Mouse (Mus musculus): ENCODE measurements around the gene Hectd4.
"Not testable (repeated sequence)": the region's sequence is repeated elsewhere in the genome, so short reads cannot be mapped to it uniquely, and the experiment has no call there.

Gene Hectd4

DNA sequence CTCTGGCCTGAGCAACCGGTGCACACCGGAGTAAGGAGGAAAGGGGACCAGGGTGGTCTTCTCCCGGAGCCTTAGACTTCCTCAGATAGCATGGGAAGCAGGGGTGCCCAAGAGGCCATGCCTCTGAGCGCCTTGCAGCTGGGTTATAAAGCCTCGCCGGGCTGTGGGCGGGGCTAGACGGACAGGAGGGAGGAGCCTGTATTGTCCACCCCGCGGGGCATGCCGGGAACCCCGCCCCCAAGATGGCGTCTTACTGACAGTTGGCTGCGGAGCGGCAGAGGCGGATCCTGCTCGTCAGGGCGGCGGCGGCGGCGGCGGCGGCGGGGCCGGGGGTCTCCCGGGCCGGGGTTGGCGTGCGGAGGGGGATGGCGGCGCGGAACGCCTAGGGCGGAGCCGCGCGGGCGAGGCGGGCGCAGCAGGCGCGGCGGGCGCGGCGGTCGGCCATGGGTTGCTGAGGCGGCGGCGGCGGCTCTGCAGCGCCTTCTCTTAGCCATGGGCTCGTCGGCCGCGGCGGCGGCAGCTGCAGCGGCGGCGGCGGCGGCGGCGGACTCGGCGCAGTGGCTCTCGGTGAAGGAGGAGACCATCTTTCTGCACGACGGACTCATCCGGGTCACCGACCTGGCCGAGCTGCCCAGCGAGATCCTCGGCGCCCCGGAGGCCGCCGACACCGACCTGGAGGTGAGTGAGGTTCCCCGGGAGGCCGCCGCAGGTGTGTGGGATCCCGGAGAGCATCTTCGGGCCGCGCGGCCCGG, at the start of gene Hectd4:
Hectd4 (plus strand) TSS at position 240 of the 752 bp plus-strand sequence.
- peak; percentile 93 for DNase-seq

DNA sequence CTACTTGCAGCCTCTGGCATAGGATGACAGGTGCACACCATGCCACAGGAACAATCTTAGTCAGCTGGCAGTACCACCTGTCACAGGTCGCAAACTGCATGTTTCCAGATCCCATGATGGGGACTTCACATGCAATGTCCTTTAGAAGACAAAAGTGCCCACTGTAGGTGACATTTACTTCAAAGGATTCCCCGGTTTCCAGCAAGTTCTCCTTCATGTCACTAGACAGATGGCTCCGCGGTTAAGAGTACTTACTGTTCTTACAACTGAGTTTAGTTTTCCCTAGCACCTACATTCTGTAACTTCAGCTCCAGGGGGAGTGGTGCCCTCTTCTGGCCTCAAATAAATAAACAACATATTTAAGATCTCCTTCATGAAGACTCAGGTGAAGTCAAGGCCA, 47.2 kb upstream of the Hectd4 start:
- DNase-seq = peak; percentile 50

DNA sequence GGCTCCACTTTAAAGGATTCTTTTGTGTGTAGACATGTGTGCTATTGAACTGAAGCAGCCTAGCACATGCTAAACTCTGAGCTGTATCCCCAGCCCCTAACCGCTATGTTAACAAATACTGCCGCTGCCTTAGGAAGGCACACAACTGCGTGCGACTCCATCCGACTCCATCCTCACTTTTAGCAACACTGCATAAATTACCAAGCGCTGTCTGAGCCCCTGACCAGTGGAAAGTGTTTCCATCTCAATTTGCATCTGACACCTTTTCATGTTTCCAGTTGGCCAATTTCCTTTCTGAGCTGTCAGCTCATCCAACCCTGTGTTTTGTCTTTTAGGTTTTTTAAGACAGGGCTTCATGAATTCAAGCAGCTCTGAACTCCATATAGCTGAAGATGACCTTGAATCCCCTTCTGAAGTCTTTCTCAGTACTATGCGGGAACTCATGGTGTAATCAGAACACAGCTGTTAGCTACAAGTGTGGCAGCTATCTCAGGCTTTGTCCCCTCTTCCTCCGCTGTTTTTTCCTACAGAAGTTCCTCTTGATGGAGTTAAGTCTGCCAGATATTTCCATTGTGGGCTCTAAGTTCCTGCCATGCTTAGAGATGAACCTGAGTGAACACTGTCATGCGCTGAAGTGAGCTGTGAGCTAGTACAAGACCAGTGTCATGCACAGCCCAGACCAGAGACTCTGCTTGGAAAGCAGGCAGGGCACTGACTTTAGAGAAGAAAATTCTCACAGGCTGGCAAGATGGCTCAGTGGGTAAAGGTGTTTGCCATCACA, 40.8 kb upstream of the Hectd4 start:
- no peak for DNase-seq

DNA sequence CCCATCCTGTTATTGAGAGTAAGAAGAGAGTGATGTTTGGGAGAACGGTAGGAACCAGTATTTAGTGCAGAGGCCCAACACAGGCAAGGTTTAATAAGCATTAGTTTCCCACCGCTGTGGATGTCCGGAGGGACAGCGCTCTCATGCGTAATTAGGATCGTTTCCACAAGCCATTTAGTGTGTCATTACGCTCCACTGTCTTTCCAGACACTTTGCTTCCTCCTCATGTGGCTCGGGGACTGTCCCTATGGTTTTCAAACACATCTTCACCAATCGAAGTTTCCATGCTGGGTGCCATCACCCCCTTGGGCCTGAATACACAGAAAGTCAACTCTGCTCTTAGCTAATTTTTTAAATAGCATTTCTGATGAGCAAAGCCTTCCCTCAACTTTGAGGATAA, 36.8 kb upstream of the Hectd4 start:
- no peak for DNase-seq

DNA sequence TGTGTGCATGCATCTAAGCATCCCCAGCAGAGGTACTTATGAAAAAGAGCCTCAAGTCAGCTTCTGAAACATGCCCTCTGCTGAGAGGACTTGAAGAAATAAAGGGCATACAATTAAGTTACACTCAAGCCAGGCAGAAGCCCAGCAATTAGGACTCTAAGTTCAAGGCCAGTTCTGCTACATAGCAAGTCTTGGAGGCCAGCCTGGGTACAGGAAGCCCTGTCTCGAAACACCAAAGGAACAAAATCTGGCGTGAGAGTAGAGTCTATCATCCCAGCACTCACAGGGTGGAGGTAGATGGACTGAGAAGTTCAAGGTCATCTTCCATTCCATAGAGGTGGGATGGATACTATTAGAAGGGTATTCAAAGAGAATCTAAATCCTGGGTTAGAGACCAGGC, 35.6 kb upstream of the Hectd4 start:
- no peak for DNase-seq

DNA sequence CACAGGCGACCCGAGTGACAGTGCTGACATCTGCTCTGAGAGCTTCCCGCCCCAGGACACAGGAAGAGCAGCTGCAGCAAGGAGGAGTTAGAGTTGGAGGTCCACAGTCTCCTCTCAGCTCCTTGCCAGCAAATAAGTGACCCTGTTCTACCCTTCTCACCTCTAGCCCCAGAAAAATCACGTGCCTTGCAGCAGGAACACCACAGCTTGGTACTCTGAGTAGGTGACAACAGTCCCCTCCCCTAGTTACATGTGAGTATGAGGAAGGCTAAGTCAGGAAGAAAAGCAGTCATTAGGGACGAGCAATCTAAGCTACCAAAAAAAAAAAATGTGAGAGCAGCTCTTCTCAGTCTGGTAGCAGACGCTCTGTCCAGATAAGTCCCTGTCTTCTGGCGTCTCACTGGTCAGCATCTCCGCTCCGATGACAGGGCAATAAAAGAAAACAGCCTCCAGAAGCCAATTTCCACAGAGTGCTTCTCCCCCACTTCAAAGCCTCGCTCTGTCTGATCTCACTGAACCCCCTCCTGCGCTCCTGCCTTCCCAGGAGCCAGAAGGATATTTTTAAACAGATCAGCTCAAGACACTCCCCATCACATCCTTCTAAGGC, 35.0 kb upstream of the Hectd4 start:
- DNase-seq = no peak

DNA sequence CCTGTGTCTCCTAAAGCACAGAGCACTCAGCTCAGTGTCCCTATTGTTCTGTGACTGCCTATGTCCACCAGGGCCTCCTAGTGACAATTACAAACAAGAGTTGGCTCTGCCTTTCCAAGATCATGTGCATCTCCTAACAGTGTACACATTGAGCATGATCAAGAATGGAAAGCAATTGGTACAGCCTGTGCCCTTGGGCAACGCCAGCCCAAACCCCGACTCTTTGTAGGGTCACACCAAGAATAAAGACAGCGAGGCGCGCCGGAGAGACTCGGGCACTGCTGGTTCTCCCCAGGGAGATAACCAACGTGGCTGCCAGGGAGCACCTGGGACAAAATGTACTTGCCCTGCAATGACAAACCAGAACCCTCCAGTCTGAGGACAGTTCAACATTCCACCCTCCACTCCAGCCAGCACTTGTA, 32.4 kb upstream of the Hectd4 start:
- DNase-seq = peak; percentile 51

DNA sequence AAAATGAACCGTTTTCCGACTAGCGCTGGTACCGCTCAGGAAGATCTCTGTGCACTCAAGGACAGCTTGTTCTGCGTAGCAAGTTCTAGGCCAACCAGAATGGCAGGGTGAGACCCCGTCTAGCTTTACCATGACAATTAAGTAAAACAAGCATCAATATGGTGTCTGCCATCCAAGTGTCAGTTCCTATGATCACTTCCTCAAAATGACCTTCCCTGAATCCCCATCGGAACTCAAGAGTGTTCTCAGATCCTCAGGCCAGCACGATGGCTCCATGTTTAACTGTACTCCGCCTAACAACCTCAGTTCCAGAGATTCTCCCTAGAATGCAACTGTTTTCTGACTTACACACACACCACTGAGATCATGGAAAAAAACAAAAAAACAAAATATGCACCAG, 31.8 kb upstream of the Hectd4 start:
- DNase-seq = no peak

DNA sequence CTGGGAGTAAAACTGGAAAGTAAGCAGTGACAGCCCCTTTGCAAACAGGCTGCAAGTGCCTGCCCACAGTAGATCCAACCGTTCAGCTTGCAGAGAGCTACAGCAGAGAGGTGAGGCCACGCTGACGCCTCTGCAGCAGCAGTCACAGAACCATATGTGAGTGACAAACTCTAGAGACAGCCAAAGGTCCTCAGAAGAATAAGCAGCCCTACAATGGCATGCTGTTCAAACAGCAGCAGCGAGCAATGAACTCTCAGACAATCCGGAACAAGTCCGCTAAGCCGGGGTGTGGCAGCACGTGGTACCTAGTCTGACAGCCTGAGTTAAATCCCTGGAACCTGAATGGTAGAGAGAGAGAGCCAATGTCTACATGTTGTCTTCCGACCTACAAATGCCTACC, 30.8 kb upstream of the Hectd4 start:
- DNase-seq = no peak

DNA sequence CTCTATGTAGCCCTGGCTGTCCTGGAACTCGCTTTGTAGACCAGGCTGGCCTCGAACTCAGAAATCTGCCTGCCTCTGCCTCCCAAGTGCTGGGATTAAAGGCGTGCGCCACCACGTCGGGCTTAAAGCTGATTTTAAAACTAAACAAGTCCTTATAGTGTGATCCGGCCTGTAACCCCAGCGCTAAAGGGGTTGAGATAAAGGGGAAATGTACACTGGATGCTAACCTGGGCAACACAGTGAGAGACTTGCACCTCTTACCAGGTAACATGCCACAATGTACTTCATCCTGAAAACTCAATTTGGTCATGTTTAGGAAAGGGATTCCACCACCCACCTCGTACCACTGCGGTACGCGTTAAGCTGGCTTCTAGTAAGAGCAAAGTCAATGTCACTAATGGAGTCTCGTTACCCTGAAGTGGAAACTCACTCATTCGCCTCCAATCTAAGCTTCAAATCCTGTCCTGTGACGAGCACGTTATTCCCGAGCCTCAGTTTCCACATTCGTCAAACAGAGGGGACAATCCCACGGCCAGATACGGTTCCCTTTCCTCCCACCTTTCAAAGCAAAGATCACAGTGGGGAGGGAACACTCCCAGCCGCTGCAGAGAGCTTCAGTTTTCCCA, 29.7 kb upstream of the Hectd4 start:
- no peak for DNase-seq

DNA sequence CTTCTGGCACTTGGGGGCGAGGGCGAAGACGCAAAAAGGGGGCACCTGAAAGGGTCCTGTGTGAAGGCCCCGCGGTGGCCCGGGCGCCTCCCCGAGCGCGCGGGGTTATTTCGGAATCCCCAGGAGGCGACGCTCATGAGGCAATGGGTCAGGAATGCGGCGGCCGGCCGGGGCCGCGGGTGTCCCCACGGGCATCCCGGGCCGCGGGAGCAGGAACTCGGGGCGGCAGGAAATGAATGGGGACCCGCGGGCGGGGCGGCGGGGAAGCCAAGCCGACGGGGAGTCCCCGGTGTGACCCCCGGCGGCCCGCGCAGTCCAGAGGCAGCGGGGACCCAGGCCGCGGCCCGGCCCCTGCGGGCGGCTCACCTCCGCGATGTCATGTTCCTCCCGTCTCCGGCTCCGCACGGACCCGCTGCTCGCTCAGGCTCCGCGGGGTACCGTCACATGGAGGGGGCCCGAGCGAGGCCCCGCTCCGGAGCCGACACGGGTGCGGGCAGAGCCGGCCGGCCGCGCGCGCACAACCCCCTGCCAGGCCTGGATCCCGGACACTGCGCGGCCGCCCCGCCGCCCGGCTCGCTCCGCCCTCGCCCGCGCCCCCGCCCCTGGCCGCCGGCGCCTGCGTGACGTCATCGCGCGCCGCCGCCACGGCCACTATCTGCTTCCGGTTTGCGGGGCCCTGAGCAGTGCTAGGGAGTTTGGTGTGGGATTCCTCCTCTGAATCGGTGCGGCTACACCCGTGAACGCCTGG, 29.0 kb upstream of the Hectd4 start, which contains the start of gene Ptpn11:
Ptpn11 (minus strand) TSS at position 562 of the 748 bp plus-strand sequence.
- DNase-seq = peak; percentile 84

DNA sequence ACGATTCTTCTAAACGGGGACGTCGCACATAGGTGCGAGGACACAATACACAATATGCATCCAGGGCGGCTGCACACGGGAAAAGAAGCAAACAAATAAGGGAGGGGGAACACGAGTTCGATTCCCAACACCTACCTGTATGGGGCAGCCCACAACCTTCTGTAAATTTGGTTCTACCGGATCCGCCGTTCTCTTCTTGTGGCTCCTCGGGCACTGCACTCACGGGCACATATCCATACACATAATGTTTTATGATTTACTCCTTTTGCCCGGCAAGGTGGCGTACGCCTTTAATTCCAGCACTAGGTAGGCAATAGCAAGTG, 28.5 kb upstream of the Hectd4 start:
- no peak for DNase-seq

DNA sequence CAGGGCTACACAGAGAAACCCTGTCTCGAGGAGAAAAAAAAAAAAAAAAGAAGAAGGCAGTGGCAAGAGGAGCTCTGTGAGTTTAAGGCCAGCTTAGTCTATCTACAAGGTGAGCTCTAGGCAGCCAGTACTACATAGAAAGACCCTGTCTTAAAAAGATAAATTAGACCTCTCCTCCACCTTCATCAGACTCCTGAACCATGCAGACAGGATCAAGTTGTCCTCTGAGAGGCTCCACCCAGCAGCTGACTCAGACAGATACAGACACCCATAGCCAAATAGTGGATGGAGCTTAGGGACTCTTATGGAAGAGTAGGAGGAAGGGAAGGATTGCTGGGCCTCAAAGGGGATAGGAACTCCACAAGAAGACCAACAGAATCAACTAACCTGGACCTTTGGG, 25.8 kb upstream of the Hectd4 start:
- no peak for DNase-seq

DNA sequence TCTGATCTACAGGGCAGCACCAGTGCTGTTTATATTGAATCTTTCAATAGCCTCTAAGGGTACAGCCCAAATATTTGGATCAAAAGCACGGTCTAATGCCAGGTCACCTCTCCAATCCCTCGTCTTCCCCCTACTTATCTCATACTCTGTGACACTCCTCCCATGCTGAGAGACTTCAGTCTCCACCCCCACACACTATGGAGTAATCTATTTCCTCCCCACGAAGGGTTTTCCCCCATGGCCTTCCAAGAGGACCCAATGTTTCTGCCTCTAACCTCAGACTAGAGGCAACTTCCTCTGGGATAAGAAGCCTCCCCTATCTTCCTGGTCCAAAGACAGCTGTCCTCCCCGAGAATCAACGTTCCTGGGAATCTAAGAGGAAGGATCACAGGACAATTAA, 23.3 kb upstream of the Hectd4 start:
- no peak for DNase-seq

DNA sequence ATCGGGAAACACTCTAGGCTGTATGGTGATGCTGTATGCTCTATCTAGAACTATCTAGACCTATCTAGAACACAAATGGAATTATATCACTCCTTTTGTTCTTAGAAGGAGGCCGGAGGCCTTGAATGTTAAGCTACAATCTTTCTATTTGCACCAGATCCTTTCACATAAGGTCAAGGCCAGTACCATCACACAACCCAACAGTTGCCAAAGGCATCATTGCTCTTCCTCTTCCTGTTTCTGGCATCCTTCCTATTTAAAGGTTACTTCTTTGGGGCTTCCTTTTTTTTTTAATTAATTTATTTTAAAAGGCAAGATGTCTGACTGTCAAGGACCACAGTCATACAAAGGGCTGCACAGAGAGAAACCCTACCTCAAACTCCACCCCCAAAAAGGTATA, 22.7 kb upstream of the Hectd4 start:
- no peak for DNase-seq

DNA sequence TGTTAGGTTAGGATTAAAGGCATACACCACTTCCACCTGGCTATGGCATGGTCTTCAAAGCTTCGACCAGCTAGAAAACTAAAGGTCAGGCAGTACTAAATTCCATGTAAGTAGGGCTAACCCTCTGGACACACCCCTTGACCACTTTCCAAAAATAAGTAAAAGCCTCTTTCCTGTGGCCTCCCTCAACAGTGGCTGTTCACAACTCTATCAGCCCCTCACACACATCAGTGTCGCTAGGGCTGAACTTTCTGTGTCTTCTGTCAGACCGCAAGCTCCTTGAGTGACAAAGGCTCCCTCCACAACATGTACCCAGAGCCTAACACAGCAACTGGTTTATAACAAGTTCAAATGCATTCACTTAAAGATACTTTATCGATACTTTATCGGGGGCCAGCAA, 21.6 kb upstream of the Hectd4 start:
- DNase-seq = no peak

DNA sequence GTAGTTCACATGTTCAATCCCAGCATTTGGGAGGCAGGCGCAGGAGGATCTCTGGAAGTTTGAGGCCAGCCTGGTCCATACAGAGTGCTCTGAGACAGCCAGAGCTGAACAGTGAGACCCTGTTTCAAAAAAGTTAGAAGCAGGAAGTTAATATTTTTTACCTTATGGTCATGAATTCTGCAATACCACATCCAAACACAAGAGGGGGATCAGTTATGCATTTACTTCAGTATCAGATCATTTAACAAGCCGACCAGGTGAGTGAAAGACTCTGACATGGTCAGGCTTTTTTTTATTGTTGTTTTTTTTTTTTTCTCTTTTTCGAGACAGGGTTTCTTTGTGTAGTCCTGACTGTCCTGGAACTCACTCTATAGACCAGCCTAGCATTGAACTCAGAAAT, 18.3 kb upstream of the Hectd4 start:
- no peak for DNase-seq

DNA sequence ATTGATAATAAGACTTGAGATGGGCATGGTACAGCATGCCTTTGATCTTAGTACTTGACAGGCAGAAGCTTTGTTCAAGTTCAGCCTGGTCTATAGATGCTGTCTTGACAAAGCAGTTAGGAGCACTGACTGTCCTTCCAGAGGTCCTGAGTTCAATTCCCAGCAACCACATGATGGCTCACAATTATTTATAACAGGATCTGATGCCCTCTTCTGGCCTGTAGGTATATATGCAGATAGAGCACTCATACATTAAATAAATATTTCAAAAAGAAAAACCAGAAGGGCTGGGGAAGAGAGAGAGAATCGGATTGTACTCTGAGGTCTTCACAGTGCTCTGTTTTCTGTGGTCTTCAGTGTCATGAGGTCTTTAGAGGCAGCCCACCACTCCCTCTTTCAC, 17.6 kb upstream of the Hectd4 start:
- no peak for DNase-seq

DNA sequence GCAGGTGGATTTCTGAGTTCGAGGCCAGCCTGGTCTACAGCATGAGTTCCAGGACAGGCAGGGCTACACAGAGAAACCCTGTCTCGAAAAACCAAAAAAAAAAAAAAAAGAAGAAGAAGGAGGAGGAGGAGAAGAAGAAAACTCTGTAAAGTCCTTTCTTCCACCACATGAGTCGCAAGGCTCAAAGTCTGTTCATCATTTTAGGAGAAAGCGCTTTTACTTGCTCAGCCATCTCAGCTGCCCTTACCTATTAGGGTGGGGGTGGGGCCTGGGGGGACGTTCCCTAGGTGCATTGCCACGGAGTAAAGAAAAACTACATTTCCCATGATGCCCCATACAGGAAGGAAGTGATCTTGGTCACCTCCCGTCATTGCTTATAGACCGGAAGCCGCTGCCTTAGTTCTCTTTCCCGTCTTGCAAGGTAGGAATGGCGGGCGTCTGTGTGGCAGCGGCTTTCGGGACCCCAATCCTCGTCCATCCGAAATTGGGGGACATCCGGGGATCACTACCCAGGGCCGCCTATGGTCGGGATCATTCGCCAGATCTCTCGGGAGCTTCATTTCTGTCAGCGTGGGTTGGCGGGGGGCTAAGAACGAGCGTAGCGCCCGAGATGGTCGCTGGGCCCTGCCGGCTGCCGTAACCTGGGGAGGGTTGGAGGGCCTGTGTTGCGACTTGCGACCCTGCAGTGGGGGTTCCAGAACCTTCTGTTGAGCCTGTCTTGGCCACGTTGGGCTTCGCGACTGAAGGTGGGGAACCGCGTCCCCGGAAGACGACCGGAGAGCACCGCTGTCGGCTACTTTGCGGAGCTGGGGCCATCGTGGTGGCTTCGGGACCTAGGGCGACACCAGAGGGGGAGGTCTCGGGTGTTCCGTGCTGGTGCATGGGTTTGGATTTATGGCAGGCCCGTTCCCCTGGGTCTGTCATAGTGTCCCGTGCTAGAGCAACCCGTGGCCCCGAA, 15.6 kb upstream of the Hectd4 start, which contains the start of gene Rpl6:
Rpl6 (plus strand) TSS at position 350 of the 958 bp plus-strand sequence.
- peak; percentile 82 for DNase-seq

DNA sequence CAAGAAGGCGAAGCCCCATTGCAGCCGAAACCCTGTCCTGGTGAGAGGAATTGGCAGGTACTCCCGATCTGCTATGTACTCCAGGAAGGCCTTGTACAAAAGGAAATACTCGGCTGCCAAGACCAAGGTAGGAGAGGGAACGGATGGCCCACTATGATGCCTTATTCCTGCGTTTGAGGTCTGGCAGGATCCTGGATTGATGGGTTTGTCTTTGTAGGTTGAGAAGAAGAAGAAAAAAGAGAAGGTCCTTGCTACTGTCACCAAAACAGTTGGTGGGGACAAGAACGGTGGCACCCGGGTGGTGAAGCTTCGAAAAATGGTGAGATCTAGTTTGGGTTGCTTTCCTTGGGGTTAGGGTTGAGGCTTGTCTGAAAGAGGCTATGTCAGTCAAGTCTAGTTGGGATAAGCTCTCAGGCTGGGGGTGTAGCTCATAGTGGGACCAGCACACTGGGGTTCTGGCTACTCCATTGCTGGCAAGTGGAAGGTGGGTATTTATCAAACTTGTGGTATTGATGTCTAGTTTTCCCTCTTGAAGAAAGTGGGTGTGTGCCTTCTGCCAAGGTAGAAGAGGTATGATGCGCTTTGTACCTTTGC, 14.4 kb upstream of the Hectd4 start:
- not testable (repeated sequence) for DNase-seq

DNA sequence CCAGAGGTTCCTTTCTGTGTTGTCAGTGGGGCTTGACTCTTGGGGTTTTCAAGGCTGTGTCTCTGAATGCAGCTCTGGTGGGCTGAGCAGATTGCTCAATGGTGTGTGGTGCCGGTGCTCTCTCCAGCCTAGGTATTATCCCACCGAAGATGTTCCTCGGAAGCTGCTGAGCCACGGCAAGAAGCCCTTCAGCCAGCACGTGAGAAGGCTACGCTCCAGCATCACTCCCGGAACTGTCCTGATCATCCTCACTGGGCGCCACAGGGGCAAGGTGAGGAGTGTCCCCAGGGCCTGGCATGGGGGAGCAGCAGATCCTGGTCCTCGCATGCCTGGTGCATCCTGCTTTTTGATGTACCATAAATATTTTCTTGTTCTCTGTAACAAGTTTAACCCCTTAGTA, 13.5 kb upstream of the Hectd4 start:
- DNase-seq = no peak

Measured in cerebellum, adult 11-12 months (tissue).